Mouse (Mus musculus): ENCODE data around the gene Uggt2. TPM values are rescaled to one million over a fixed set of nuclear protein-coding genes. Genes with fewer than 3 reads are reported as not detected.
"Not testable (repeated sequence)": the region's sequence is repeated elsewhere in the genome, so short reads cannot be mapped to it uniquely, and the experiment has no call there.

Uggt2 gene
- polyA plus RNA-seq, 1 experiment, result 5.5 TPM

GRCm38 (mm10) chr14:118981711-118982428, 117.4 kb downstream of the Uggt2 start:
- not testable (repeated sequence) for DNase-seq (ENCODE audit: low read depth)

- no peak for DNase-seq (ENCODE audit: low read depth)
Measured at GRCm38 (mm10) chr14:118980890-118981289, 118.3 kb downstream of the Uggt2 start.

GRCm38 (mm10) chr14:118980358-118980757, 118.9 kb downstream of the Uggt2 start:
- no peak for DNase-seq (ENCODE audit: low read depth)

GRCm38 (mm10) chr14:118979571-118980325, 119.5 kb downstream of the Uggt2 start:
- no peak for DNase-seq (ENCODE audit: low read depth)

- no peak for DNase-seq (ENCODE audit: low read depth)
Measured at GRCm38 (mm10) chr14:118977136-118977816, 122.0 kb downstream of the Uggt2 start.

GRCm38 (mm10) chr14:118972268-118972667, 127.0 kb downstream of the Uggt2 start:
- no peak for DNase-seq (ENCODE audit: low read depth)

- DNase-seq (ENCODE audit: low read depth), result no peak
Measured at GRCm38 (mm10) chr14:118967646-118968045, 131.6 kb downstream of the Uggt2 start.

GRCm38 (mm10) chr14:118965356-118966000, 133.8 kb downstream of the Uggt2 start:
- DNase-seq (ENCODE audit: low read depth), result no peak

GRCm38 (mm10) chr14:118958010-118958409, 141.2 kb downstream of the Uggt2 start:
- no peak for DNase-seq (ENCODE audit: low read depth)

- no peak for DNase-seq (ENCODE audit: low read depth)
Measured at GRCm38 (mm10) chr14:118951912-118952583, 147.2 kb downstream of the Uggt2 start.

- no peak for DNase-seq (ENCODE audit: low read depth)
Measured at GRCm38 (mm10) chr14:118948841-118949240, 150.4 kb downstream of the Uggt2 start.

GRCm38 (mm10) chr14:118944702-118945101, 154.5 kb downstream of the Uggt2 start:
- DNase-seq (ENCODE audit: low read depth), result no peak

- DNase-seq (ENCODE audit: low read depth), result no peak
Measured at GRCm38 (mm10) chr14:118942076-118942475, 157.2 kb downstream of the Uggt2 start.

- no peak for DNase-seq (ENCODE audit: low read depth)
Measured at GRCm38 (mm10) chr14:118940796-118941495, 158.3 kb downstream of the Uggt2 start.

- no peak for DNase-seq (ENCODE audit: low read depth)
Measured at GRCm38 (mm10) chr14:118938551-118938950, 160.7 kb downstream of the Uggt2 start.

GRCm38 (mm10) chr14:118937533-118938492, 161.4 kb downstream of the Uggt2 start, which contains the start of gene Dnajc3:
Gene Dnajc3, plus strand, starts transcription at chr14:118937976.
- no peak for DNase-seq (ENCODE audit: low read depth)

- no peak for DNase-seq (ENCODE audit: low read depth)
Measured at GRCm38 (mm10) chr14:118936952-118937351, 162.3 kb downstream of the Uggt2 start.

GRCm38 (mm10) chr14:118936236-118936635, 163.0 kb downstream of the Uggt2 start:
- no peak for DNase-seq (ENCODE audit: low read depth)

Data from gonadal fat pad, adult 2 months (tissue).